Mouse (Mus musculus) brain, adult 10 weeks (tissue): ENCODE data around the gene Stx1b. TPM values are rescaled to one million over a fixed set of nuclear protein-coding genes. Genes with fewer than 3 reads are reported as not detected.

Experiments
- polyA plus RNA-seq: library from polyadenylated mRNA; stranded (reverse); fragments of 350-450 nt; fragmentation: Illumina TruSeq; extraction: RNeasy Lipid Tissue Mini Kit (QIAGEN cat#74804); gene quantifications from one replicate; pipeline ENCODE4 v1.2.3, GENCODE M21; 2015; ENCODE audit warnings: low read depth, low replicate concordance

Stx1b gene
- polyA plus RNA-seq, result 319 TPM

DNA sequence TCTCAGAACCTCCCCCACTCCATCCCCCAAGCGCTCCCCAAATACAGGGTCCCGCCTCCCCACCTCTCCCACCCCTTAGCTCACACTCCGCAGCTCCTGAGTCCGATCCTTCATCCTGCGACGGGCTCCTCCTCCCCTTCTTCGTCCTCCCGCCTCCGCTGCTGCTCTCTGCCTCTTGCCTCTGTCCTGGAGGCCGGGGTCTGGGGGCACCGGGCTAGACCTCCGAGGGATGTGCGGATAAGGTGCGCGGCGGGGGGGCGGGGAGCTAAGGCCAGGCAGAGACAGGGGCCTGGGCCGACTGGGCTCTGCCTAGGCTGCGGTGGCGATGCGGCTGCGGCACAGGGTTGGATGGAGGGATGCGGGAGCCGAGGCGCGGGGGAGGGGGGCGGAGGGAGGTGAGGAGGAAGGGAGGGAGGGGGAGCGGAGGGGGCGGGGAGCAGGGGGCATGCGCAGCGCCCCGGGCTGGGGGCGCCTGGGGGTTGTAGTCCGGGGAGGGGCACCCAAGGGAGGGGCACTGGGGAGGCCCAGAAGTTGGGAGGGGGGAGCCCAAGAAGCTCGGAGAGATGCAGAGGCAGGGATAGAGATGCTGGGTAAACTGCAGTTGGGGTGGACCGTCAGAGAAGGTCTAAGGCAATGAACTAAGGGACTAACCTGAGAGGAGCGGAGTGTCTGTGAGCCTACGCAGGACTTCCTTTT, at the start of gene Stx1b, which contains the start of gene Stx4a:
TSS of gene Stx1b (minus strand) at position 374 of the 696 bp plus-strand sequence.
TSS of gene Stx4a (plus strand) at position 119 of the 696 bp plus-strand sequence.

DNA sequence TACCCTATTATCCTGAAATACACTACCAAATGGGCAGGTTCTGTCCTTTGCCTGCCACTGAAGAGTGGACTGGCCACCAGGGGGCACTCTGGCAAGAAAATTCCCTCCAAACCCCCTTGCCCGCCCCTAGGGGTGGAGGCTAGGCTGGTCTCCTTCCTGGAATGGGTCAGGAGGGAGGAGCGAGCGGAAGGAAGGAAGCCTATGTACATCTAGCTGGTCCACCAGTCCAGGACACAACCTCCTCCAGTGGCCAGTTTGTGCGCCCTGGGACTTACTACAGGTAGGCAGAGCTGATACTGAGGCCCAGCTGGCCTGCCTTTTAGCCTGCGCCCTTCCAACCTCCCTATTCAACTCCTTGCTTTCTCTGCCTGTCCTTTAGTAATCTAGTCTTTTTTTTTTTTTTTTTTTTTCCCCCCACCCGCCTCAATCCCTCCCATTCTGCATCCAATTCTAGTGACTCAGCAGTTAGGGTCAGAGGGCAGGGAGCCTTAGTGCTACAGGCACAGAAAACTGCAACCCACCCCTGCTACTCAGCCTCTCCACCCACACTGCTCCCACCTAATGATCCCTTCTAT, 23.8 kb downstream of the Stx1b start, which contains the start of gene Hsd3b7:
TSS of gene Hsd3b7 (plus strand) at position 170 of the 575 bp plus-strand sequence.

DNA sequence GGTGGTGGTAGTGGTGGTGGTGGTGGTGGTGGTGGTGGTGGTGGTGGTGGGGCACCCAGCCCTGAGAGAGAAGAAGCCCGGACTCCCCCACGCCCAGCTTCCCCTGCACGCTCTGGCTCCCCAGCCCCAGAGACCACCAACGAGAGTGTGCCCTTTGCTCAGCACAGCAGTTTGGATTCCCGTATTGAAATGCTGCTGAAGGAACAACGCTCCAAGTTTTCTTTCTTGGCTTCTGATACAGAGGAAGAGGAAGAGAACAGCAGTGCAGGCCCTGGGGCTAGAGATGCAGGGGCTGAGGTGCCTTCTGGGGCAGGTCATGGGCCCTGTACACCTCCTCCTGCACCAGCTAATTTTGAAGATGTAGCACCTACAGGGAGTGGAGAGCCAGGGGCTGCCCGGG, 39.0 kb downstream of the Stx1b start, which contains the start of gene Gm49388:
TSS of gene Gm49388 (plus strand) at position 301 of the 400 bp plus-strand sequence.

DNA sequence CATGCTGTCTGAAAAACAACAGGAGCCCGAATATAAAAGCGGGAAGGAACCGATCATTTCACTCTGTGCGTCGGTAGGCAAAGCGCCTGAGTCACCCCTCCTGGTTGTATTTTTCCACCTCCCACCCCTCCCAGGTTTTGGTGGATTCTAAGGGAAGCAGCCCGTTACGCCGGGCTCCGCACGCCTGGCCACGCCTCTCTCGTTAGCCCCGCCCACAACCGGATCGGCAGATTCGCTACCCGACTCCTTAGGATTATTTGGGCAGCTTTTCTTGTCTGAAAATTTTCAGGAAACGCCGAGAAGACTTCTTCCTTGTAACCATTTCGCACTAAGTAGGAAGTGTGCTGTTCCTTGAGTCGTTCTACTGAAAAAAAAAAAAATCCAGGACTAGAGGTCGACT, 47.9 kb downstream of the Stx1b start, which contains the start of gene Setd1a:
TSS of gene Setd1a (plus strand) at position 245 of the 400 bp plus-strand sequence.

DNA sequence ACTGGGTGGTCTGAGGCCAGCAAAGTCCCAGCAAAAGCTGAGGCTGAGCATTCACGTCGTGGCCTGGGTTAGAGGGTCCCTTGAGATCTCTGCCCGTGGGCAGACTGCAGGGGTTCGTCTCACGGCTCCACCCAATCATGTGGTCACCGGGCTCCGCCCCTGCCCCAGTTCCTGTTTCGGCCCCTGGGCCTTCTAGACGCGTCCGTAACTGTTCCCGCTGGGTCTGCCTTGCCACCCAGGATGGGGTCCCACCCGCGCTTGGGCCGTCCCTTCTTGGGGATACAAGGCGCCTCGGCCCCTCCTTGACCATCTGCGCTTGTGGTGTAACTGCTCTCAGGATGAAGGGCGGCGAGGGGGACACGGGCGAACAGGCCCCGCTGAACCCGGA, 54.7 kb downstream of the Stx1b start, which contains the start of gene Orai3:
TSS of gene Orai3 (plus strand) at position 165 of the 388 bp plus-strand sequence.

Other genes with a start within 250 kb of the Stx1b start
- gene Ccdc189, start 236.0 kb downstream of the Stx1b start, polyA plus RNA-seq, result 12.4 TPM
- gene Rnf40, start 235.8 kb downstream of the Stx1b start, polyA plus RNA-seq, result 30.1 TPM
- gene Zfp629, start 208.8 kb downstream of the Stx1b start, polyA plus RNA-seq, result 10.7 TPM
- gene Bcl7c, start 115.6 kb downstream of the Stx1b start, polyA plus RNA-seq, result 25.9 TPM
- 2.5 TPM for gene Ctf1, start 111.8 kb downstream of the Stx1b start, polyA plus RNA-seq
- not detected for gene Ctf2, start 92.4 kb downstream of the Stx1b start, polyA plus RNA-seq
- gene Fbxl19, start 80.0 kb downstream of the Stx1b start, polyA plus RNA-seq, result 38.6 TPM
- gene Orai3, start 54.7 kb downstream of the Stx1b start, polyA plus RNA-seq, result 20.2 TPM
- gene Setd1a, start 47.9 kb downstream of the Stx1b start, polyA plus RNA-seq, result 21.5 TPM
- not detected for gene Gm49388, start 38.9 kb downstream of the Stx1b start, polyA plus RNA-seq
- 13.3 TPM for gene Hsd3b7, start 23.9 kb downstream of the Stx1b start, polyA plus RNA-seq
- 88.0 TPM for gene Stx4a, start 255 bp downstream of the Stx1b start, polyA plus RNA-seq
- gene Zfp646, start 51.7 kb upstream of the Stx1b start, polyA plus RNA-seq, result 12.6 TPM
- gene Zfp668, start 52.3 kb upstream of the Stx1b start, polyA plus RNA-seq, result 9.1 TPM
- 2.1 TPM for gene Prss53, start 66.4 kb upstream of the Stx1b start, polyA plus RNA-seq
- not detected for gene Gm21974, start 70.9 kb upstream of the Stx1b start, polyA plus RNA-seq
- 40.9 TPM for gene Vkorc1, start 71.1 kb upstream of the Stx1b start, polyA plus RNA-seq
- 45.9 TPM for gene Bckdk, start 79.5 kb upstream of the Stx1b start, polyA plus RNA-seq
- 41.5 TPM for gene Kat8, start 88.0 kb upstream of the Stx1b start, polyA plus RNA-seq
- 0.65 TPM for gene Prss8, start 105.6 kb upstream of the Stx1b start, polyA plus RNA-seq
- gene Prss36, start 122.2 kb upstream of the Stx1b start, polyA plus RNA-seq, result 14.3 TPM
- gene Fus, start 142.9 kb upstream of the Stx1b start, polyA plus RNA-seq, result 307 TPM
- 4.3 TPM for gene Pycard, start 169.3 kb upstream of the Stx1b start, polyA plus RNA-seq
- 0.34 TPM for gene Trim72, start 179.4 kb upstream of the Stx1b start, polyA plus RNA-seq
- gene Itgam, start 238.1 kb upstream of the Stx1b start, polyA plus RNA-seq, result 11.5 TPM
- not detected for gene Gm49368, start 238.1 kb upstream of the Stx1b start, polyA plus RNA-seq